Mouse (Mus musculus) stomach, postnatal 0 days (tissue): ENCODE measurements around the gene Col1a2. TPM values are rescaled to one million over a fixed set of nuclear protein-coding genes. Genes with fewer than 3 reads are reported as not detected.

Source experiments
- ATAC-seq: fragments of 200-750 bp; cut with Nextera tagmentation; 2 replicates; pipeline ENCODE4 v1.8.0; 2017; ENCODE audit not compliant: low FRiP score, low TSS enrichment
- DNase-seq: peaks from one replicate; pipeline ENCODE4 v3.0.0-alpha.2; 2016; ENCODE audit warnings: low spot score
- H3K27ac ChIP-seq: fragments of 300-500 bp; sonication (generic); replicated peaks from 2 replicates; pipeline ENCODE4 v1.5.1; 2014; ENCODE audit warnings: mild to moderate bottlenecking, control low read depth
- H3K27me3 ChIP-seq: fragments of 300-500 bp; sonication (generic); 2 replicates; pipeline ENCODE4 v1.6.1; 2014; ENCODE audit warnings: low read length; ENCODE audit not compliant: control insufficient read depth, insufficient read depth
- H3K36me3 ChIP-seq: fragments of 300-500 bp; sonication (generic); 2 replicates; pipeline ENCODE4 v1.6.1; 2014; ENCODE audit warnings: low read length, mixed read lengths; ENCODE audit not compliant: control insufficient read depth, insufficient read depth
- H3K4me1 ChIP-seq: fragments of 300-500 bp; sonication (generic); replicated peaks from 2 replicates; pipeline ENCODE4 v1.6.1; 2014; ENCODE audit warnings: antibody characterized with exemption; ENCODE audit not compliant: control insufficient read depth, insufficient read depth
- H3K4me2 ChIP-seq: fragments of 300-500 bp; sonication (generic); replicated peaks from 2 replicates; pipeline ENCODE4 v1.6.1; 2014; ENCODE audit warnings: low read depth, mild to moderate bottlenecking, control low read depth, moderate library complexity
- H3K4me3 ChIP-seq: fragments of 300-500 bp; sonication (generic); 2 replicates; pipeline ENCODE4 v1.5.1; 2014; ENCODE audit warnings: low read depth, low read length, control low read depth
- H3K9ac ChIP-seq: fragments of 300-500 bp; sonication (generic); 2 replicates; pipeline ENCODE4 v1.6.1; 2014; ENCODE audit warnings: mild to moderate bottlenecking, low read length, control low read depth, mixed read lengths
- H3K9me3 ChIP-seq: fragments of 300-500 bp; sonication (generic); 2 replicates; pipeline ENCODE4 v1.6.1; 2016; ENCODE audit warnings: low read length; ENCODE audit not compliant: control insufficient read depth
- CTCF ChIP-seq: IDR thresholded peaks from 2 replicates; pipeline ENCODE4 v1.5.1; 2016; ENCODE audit warnings: antibody characterized with exemption, low read depth, mild to moderate bottlenecking, moderate library complexity
- EP300 ChIP-seq: optimal IDR thresholded peaks from 2 replicates; pipeline ENCODE3; 2016; ENCODE audit warnings: antibody characterized with exemption
- WGBS: fragments of 180-500 bp; shearing (Covaris S2); extraction: QIAGEN DNeasy Blood & Tissue Kit; methylation state at CpG from one replicate; pipeline ENCODE4 v1.1.7; 2014; 5-methylcytosine and 5-hydroxymethylcytosine counted together
- polyA plus RNA-seq: library from polyadenylated mRNA; unstranded; fragments of >200 nt; fragmentation: Nextera tagmentation; extraction: Ambion mirVana; gene quantifications from 2 replicates; pipeline ENCODE4 v1.2.1, GENCODE M21; 2015

Gene Col1a2
- polyA plus RNA-seq, 1 experiment from 2014 or later = 504 TPM

- H3K9ac ChIP-seq = no peak overlapping the region
- ATAC-seq = no peak
- WGBS = 51% methylated on average over 1 of the region's 1 CpGs
These were observed 2.7 kb downstream of the Col1a2 start for GRCm38 (mm10) chr6:4507323-4507722.

GRCm38 (mm10) chr6:4508279-4508678, 3.7 kb downstream of the Col1a2 start:
- Histone ChIP-seq H3K27me3 (no peaks in the 10 kb centered on the region), H3K9me3 (no peaks in the 10 kb centered on the region), H3K4me1 (no peaks in the 10 kb centered on the region), H3K27ac (no peak overlapping the region), H3K36me3 (no peaks in the 10 kb centered on the region), H3K9ac (0 out of 2 replicates have a peak overlapping the region, but pooled peaks have one; percentile 13), H3K4me3 (peak overlapping the region; percentile 48), H3K4me2 (peak overlapping the region; percentile 38)
- TF ChIP-seq CTCF = no peak
- no peak for TF ChIP-seq EP300
- ATAC-seq = no peak
- 66% methylated on average over 4 of the region's 4 CpGs for WGBS
- no peak for DNase-seq

More at GRCm38 (mm10) chr6:4507323-4507722, 2.7 kb downstream of the Col1a2 start:
- Histone ChIP-seq H3K27me3 (no peaks in the 10 kb centered on the region), H3K36me3 (no peaks in the 10 kb centered on the region), H3K27ac (no peak overlapping the region), H3K9me3 (no peaks in the 10 kb centered on the region), H3K4me2 (peak overlapping the region; percentile 51), H3K4me1 (no peaks in the 10 kb centered on the region), H3K4me3 (peak overlapping the region; percentile 48)
- DNase-seq = no peak
- TF ChIP-seq EP300 = no peak

- no peak overlapping the region for H3K9ac ChIP-seq
- H3K36me3 ChIP-seq = no peaks in the 10 kb centered on the region
- no peak overlapping the region for H3K27ac ChIP-seq
- H3K4me3 ChIP-seq = no peak overlapping the region
- TF ChIP-seq EP300 = no peak
- TF ChIP-seq CTCF = no peak
- no peak for DNase-seq
- 60% methylated on average over 4 of the region's 4 CpGs for WGBS
- ATAC-seq = no peak
- no peak overlapping the region for H3K4me2 ChIP-seq
- no peaks in the 10 kb centered on the region for H3K9me3 ChIP-seq
- H3K4me1 ChIP-seq = no peaks in the 10 kb centered on the region
- H3K27me3 ChIP-seq = no peaks in the 10 kb centered on the region
These were observed 4.8 kb downstream of the Col1a2 start for GRCm38 (mm10) chr6:4509395-4509794.

- Histone ChIP-seq H3K4me1 (no peaks in the 10 kb centered on the region), H3K4me2 (no peak overlapping the region), H3K27me3 (no peaks in the 10 kb centered on the region), H3K27ac (no peak overlapping the region), H3K9ac (no peak overlapping the region), H3K4me3 (no peak overlapping the region), H3K36me3 (peaks cover 6% of the 10 kb centered on the region; the same call in 1 of the 2 replicates), H3K9me3 (no peaks in the 10 kb centered on the region)
- ATAC-seq (no peak), DNase-seq (no peak)
- TF ChIP-seq CTCF (no peak), EP300 (no peak)
- WGBS = 87% methylated on average over 2 of the region's 2 CpGs
These were observed 10.1 kb downstream of the Col1a2 start for GRCm38 (mm10) chr6:4514671-4515070.

- no peak for TF ChIP-seq CTCF
- no peak for TF ChIP-seq EP300
- H3K4me3 ChIP-seq = no peak overlapping the region
- 72% methylated on average over 3 of the region's 3 CpGs for WGBS
- H3K27ac ChIP-seq = no peak overlapping the region
- H3K9me3 ChIP-seq = no peaks in the 10 kb centered on the region
- H3K4me2 ChIP-seq = no peak overlapping the region
- DNase-seq (no peak), ATAC-seq (no peak)
- H3K4me1 ChIP-seq = no peaks in the 10 kb centered on the region
- no peak overlapping the region for H3K9ac ChIP-seq
- H3K36me3 ChIP-seq = peaks cover 13% of the 10 kb centered on the region; the same call in 1 of the 2 replicates
- no peaks in the 10 kb centered on the region for H3K27me3 ChIP-seq
These were observed 16.4 kb downstream of the Col1a2 start for GRCm38 (mm10) chr6:4521031-4521430.

GRCm38 (mm10) chr6:4528439-4528838, 23.8 kb downstream of the Col1a2 start:
- no peak overlapping the region for H3K4me3 ChIP-seq
- no peaks in the 10 kb centered on the region for H3K4me1 ChIP-seq
- ATAC-seq (no peak), DNase-seq (no peak)
- no peak overlapping the region for H3K4me2 ChIP-seq
- H3K9ac ChIP-seq = no peak overlapping the region
- no peak overlapping the region for H3K27ac ChIP-seq
- TF ChIP-seq EP300 (no peak), CTCF (no peak)
- H3K9me3 ChIP-seq = no peaks in the 10 kb centered on the region
- no peaks in the 10 kb centered on the region for H3K27me3 ChIP-seq
- 84% methylated on average over 7 of the region's 7 CpGs for WGBS
- peaks cover 3% of the 10 kb centered on the region; the same call in 1 of the 2 replicates for H3K36me3 ChIP-seq
